Mouse (Mus musculus) heart, adult 2 months (tissue): ENCODE data around the gene Dusp23. TPM values are rescaled to one million over a fixed set of nuclear protein-coding genes. Genes with fewer than 3 reads are reported as not detected.

ENCODE experiments used
- DNase-seq, 2 experiments: peaks; one replicate each; pipeline ENCODE4 v3.0.0; 2021
- H3K27ac ChIP-seq: fragments of 200-600 bp; 2 replicates; pipeline ENCODE4 v1.8.1; 2022
- H3K27me3 ChIP-seq: fragments of 200-500 bp; 2 replicates; pipeline ENCODE4 v1.6.1; 2012; ENCODE audit warnings: mild to moderate bottlenecking, low read length, inconsistent platforms, mixed read lengths; ENCODE audit not compliant: control insufficient read depth, insufficient read depth
- H3K36me3 ChIP-seq: fragments of 200-500 bp; 2 replicates; pipeline ENCODE4 v1.6.1; 2012; ENCODE audit warnings: low read length, inconsistent platforms; ENCODE audit not compliant: control insufficient read depth, insufficient read depth
- H3K4me1 ChIP-seq: fragments of 200-500 bp; 2 replicates; pipeline ENCODE4 v1.6.1; 2011; ENCODE audit warnings: low read length; ENCODE audit not compliant: control insufficient read depth, insufficient read depth
- H3K4me3 ChIP-seq: fragments of 200-600 bp; 2 replicates; pipeline ENCODE4 v1.8.1; 2022
- H3K79me2 ChIP-seq: fragments of 200-500 bp; replicated peaks from 2 replicates; pipeline ENCODE4 v1.6.1; 2012; ENCODE audit warnings: mild to moderate bottlenecking, inconsistent platforms, low read length, moderate library complexity, mixed read lengths; ENCODE audit not compliant: control insufficient read depth, insufficient read depth
- H3K9ac ChIP-seq: fragments of 200-500 bp; 2 replicates; pipeline ENCODE4 v1.6.1; 2012; ENCODE audit warnings: low read depth, mild to moderate bottlenecking, control low read depth, inconsistent platforms, low read length, mixed read lengths
- CTCF ChIP-seq: fragments of 200-600 bp; IDR thresholded peaks from 2 replicates; pipeline ENCODE4 v1.8.1; 2022; ENCODE audit warnings: antibody characterized with exemption, mild to moderate bottlenecking, moderate library complexity
- EP300 ChIP-seq: fragments of 200-500 bp; IDR thresholded peaks from 2 replicates; pipeline ENCODE4 v1.6.1; 2011; ENCODE audit warnings: low read depth, low read length, control low read depth; ENCODE audit not compliant: insufficient read depth
- POLR2A ChIP-seq: fragments of 200-500 bp; IDR thresholded peaks from 2 replicates; pipeline ENCODE4 v1.6.1; 2011; ENCODE audit warnings: mild to moderate bottlenecking, low read depth, low read length, control low read depth; ENCODE audit not compliant: insufficient read depth
- WGBS: fragments of 180-500 bp; shearing (Covaris S2); methylation state at CpG from one replicate; pipeline ENCODE4 v1.1.7; 2018; 5-methylcytosine and 5-hydroxymethylcytosine counted together
- intact Hi-C: fragments of 180-260 bp; cut with DNase I; formaldehyde crosslinking; loops from one replicate; pipeline ENCODE4 v1.15.1; 2025
- polyA plus RNA-seq: library from polyadenylated mRNA; depleted of rRNA; stranded (reverse); fragments of >200 nt; gene quantifications from 2 replicates; pipeline ENCODE4 v1.2.3, GENCODE M21; 2012
- total RNA-seq, 2 experiments: library from RNA; stranded (reverse); gene quantifications; 2 replicates each; pipeline ENCODE4 v1.2.3; 2021

Gene Dusp23
- total and polyA plus RNA-seq, 3 experiments: 10.1 to 38.1 (median 12.3) TPM

GRCm38 (mm10) chr1:172631721-172632120 lies 1.0 kb downstream of the Dusp23 start:
- no peak for DNase-seq
- TF ChIP-seq POLR2A: no peak
- no peak for TF ChIP-seq EP300
- no peak for TF ChIP-seq CTCF
- 88% methylated on average over 5 of the region's 5 CpGs for WGBS
- H3K4me3 ChIP-seq: no peak overlapping the region; the same call in 1 of the 2 replicates
- intact Hi-C loops: loop anchor here (2.0 to 10.0 kb wide), 4 partner anchors 69 to 763 kb away; no protein-coding TSS in a partner anchor
- peaks cover 8% of the 10 kb centered on the region for H3K4me1 ChIP-seq
- H3K27ac ChIP-seq: peak overlapping the region; percentile 99; the same call in 1 of the 2 replicates
- H3K79me2 ChIP-seq: no peaks in the 10 kb centered on the region
- H3K36me3 ChIP-seq: no peaks in the 10 kb centered on the region
- no peak overlapping the region for H3K9ac ChIP-seq
- no peaks in the 10 kb centered on the region for H3K27me3 ChIP-seq

GRCm38 (mm10) chr1:172629831-172630230 lies 2.9 kb downstream of the Dusp23 start:
- no peak for DNase-seq
- Histone ChIP-seq H3K79me2 (no peaks in the 10 kb centered on the region), H3K27ac (no peak overlapping the region), H3K4me1 (peaks cover 6% of the 10 kb centered on the region), H3K4me3 (no peak overlapping the region), H3K36me3 (no peaks in the 10 kb centered on the region), H3K9ac (no peak overlapping the region), H3K27me3 (no peaks in the 10 kb centered on the region)
- intact Hi-C loops: loop anchor here (10.0 kb wide), 1 partner anchor 765 kb away; no protein-coding TSS in a partner anchor
- 59% methylated on average over 7 of the region's 7 CpGs for WGBS
- TF ChIP-seq CTCF: no peak
- TF ChIP-seq EP300: no peak
- TF ChIP-seq POLR2A: no peak

- Histone ChIP-seq H3K27me3 (no peaks in the 10 kb centered on the region), H3K4me3 (no peak overlapping the region), H3K4me1 (no peaks in the 10 kb centered on the region), H3K27ac (no peak overlapping the region), H3K79me2 (no peaks in the 10 kb centered on the region), H3K9ac (no peak overlapping the region), H3K36me3 (no peaks in the 10 kb centered on the region)
- DNase-seq: no peak
- TF ChIP-seq POLR2A (no peak), EP300 (no peak), CTCF (no peak)
- intact Hi-C loops: no loop called here
- 95% methylated on average over 3 of the region's 3 CpGs for WGBS
Observed at GRCm38 (mm10) chr1:172626306-172626705, 6.5 kb downstream of the Dusp23 start.

- no peak for DNase-seq
- intact Hi-C loops: no loop called here
- Histone ChIP-seq H3K9ac (no peak overlapping the region), H3K4me3 (no peak overlapping the region), H3K36me3 (no peaks in the 10 kb centered on the region), H3K79me2 (no peaks in the 10 kb centered on the region), H3K4me1 (no peaks in the 10 kb centered on the region), H3K27me3 (no peaks in the 10 kb centered on the region), H3K27ac (no peak overlapping the region)
- no peak for TF ChIP-seq EP300
- no peak for TF ChIP-seq CTCF
- no peak for TF ChIP-seq POLR2A
- WGBS: 72% methylated on average over 3 of the region's 3 CpGs
Observed at GRCm38 (mm10) chr1:172624081-172624480, 8.7 kb downstream of the Dusp23 start.

GRCm38 (mm10) chr1:172623599-172623998 lies 9.2 kb downstream of the Dusp23 start:
- H3K4me1 ChIP-seq: no peaks in the 10 kb centered on the region
- H3K27ac ChIP-seq: no peak overlapping the region
- WGBS: 39% methylated on average over 5 of the region's 5 CpGs
- TF ChIP-seq CTCF: no peak
- no peak for TF ChIP-seq POLR2A
- no peak for TF ChIP-seq EP300
- no peaks in the 10 kb centered on the region for H3K79me2 ChIP-seq
- H3K36me3 ChIP-seq: no peaks in the 10 kb centered on the region
- no peaks in the 10 kb centered on the region for H3K27me3 ChIP-seq
- no peak overlapping the region for H3K4me3 ChIP-seq
- no peak overlapping the region for H3K9ac ChIP-seq
- DNase-seq: no peak
- intact Hi-C loops: no loop called here

GRCm38 (mm10) chr1:172619235-172619634 lies 13.5 kb downstream of the Dusp23 start:
- Histone ChIP-seq H3K27me3 (no peaks in the 10 kb centered on the region), H3K9ac (no peak overlapping the region), H3K79me2 (no peaks in the 10 kb centered on the region), H3K27ac (no peak overlapping the region), H3K4me1 (no peaks in the 10 kb centered on the region), H3K36me3 (no peaks in the 10 kb centered on the region), H3K4me3 (no peak overlapping the region)
- DNase-seq: peak; percentile 72 to 86
- 0 out of 2 replicates have a peak, but pooled peaks have one; percentile 46 for TF ChIP-seq EP300
- TF ChIP-seq CTCF: peak; percentile 88
- TF ChIP-seq POLR2A: no peak
- intact Hi-C loops: loop anchor here (1.0 to 5.0 kb wide), 2 partner anchors 14 to 137 kb away; partner anchors contain the start of gene Igsf9
- WGBS: 8% methylated on average over 7 of the region's 7 CpGs
